Mouse (Mus musculus): ENCODE results near the gene Lypd5.

Lypd5 gene

DNA sequence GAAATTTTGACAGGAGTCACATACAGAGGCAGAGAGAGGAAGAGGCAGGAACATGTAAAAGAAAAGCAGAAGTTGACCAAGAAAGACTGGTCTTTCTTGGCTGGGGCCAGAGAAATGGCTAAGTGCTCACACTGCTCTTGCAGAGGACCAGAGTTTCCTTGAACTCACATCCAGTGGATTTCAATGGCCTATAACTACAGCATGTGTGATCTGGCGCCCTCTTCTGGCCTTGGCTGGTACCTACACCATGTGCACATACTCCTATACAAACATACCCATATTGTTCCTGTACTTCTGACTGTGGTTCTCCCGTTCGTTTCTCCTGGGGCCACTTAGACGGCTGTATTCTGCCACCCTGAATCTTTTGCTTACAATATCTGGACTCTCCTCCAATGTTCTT lies 12.0 kb downstream of the Lypd5 start:
- DNase-seq (ENCODE audit: low spot score): no peak

DNA sequence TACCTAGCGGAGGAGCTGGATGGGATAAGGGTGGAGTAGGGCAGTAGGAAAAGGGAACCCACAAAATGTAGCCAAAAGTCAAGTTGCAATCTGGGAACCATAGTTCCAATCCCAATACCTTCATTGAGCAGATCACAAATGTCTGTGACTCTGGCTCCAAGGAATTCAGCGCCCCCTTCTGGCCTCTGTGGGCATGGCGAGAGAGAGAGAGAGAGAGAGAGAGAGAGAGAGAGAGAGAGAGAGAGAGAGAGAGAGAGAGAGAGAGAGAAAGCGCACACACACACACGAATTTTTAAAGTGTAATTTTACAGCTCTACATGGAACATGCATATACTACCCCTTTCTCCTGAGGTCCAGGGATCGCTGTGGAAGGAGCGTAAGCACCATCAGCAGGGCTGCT lies 14.2 kb downstream of the Lypd5 start:
- DNase-seq (ENCODE audit: low spot score): no peak

- DNase-seq (ENCODE audit: low spot score): peak; percentile 49
Measured at GRCm38 (mm10) chr7:24364827-24365226, 15.8 kb downstream of the Lypd5 start.

DNA sequence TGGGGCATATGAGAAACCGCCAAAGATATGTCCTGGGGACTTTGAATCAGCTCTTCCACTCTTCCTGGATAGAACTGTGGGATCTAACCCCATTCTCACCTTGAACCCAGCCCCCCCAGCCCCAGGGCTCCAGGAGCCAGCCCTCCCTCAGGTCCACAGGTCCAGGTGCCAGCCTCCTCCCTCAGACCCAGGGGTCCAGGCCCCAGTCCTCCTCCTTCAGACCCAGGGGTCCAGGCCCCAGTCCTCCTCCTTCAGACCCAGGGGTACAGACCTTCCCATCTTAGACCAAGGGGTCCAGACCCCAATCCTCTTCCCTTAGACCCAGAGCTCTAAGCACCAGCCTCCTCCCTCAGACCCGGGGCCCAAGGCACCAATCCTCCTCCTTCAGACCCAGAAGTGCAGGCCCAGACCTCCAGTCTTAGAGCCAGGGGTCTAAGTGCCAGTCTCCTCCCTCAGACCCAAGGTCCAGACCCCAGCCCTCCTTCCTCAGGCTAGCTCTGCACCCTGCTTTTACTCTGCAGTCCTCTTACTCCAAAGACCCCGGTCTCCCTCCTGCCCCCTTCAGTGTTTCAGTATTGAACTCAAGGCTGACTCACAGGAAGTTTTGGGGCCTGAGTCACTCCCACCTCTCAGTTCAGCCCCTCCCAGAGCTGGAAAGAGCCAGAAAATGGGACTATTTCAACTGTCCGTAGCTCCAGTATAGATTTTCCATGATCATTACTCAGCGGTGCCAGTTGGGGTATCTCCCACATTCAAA lies 16.4 kb downstream of the Lypd5 start:
- DNase-seq (ENCODE audit: low spot score): no peak

DNA sequence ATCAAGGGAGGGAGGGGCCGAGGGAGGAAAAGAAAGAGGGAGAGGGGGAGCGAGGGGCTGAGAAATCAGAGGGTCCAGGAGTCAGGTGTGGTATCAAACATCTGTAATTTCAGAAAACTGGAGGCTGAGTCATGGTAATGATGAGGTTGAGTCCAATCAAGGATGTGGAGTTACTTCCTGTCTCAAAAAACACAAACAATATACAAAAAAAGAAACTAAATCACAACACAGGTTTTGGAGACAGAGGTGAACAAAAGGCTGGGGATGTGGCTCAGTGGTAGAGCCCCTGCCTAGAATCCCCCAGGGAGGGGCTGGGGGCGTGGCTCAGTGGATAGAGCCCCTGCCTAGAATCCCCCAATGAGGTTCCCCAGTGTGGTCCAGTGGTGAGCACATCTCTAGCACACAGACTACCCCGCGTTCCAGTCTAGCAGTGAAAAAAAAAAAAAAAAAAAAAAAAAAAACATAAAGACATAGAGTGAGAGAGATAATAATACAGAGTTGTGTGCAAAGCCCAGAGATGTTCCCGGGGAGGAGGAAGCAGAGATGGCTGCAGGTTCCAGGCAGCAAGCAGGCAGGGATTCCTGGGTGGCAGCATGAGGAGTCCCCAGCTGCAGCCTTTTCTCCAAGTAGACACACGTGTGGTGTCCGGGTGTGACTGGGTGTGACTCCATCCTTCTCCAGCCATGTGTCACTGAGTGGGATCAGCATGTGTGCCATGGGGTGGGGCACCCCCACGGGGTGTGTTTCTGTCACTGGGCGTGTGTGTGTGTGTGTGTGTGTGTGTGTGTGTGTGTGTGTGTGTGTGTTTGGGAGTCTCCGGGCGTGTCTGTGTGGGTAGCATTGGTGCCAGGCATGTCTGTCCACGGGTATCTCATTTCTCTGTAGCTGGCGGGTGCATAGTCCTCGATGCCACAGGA lies 18.0 kb downstream of the Lypd5 start:
- no peak for DNase-seq (ENCODE audit: low spot score)

DNA sequence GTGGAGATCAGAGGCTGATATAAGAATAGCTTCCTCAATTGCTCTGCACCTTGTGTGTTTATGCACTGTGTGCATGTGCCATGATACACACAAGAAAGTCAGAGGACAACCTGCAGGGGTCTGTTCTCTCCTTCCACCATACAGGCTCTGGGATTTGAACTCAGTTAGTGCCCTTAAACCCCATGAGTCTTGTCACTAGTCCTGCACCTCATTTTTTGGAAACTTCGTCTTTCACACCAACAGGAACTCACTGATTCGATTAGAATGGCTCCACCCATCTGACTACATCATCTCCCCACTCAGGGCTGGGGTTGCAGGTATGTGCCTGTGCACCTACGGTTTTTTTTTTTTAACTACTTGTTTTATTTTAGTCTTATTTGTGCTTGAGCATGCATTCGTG lies 19.2 kb downstream of the Lypd5 start:
- no peak for DNase-seq (ENCODE audit: low spot score)

DNA sequence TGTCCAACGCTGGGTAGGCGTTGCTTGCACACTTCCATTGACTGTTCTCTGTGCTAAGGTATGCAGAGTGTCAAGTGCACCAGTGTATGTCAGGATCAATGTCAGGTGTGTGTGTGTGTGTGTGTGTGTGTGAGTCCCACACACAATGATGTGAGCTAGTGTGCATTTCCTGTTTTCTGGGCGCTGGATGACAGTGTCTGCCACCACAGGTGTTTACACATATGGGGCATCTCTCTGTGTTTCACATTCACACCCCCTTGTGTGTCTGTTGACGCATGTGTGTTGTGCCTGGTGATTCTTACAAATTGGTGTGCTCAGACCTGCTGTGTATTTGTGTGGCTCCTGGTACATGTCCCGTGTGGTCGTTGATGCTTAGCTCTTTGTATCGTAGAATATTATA lies 19.9 kb downstream of the Lypd5 start:
- no peak for DNase-seq (ENCODE audit: low spot score)

DNA sequence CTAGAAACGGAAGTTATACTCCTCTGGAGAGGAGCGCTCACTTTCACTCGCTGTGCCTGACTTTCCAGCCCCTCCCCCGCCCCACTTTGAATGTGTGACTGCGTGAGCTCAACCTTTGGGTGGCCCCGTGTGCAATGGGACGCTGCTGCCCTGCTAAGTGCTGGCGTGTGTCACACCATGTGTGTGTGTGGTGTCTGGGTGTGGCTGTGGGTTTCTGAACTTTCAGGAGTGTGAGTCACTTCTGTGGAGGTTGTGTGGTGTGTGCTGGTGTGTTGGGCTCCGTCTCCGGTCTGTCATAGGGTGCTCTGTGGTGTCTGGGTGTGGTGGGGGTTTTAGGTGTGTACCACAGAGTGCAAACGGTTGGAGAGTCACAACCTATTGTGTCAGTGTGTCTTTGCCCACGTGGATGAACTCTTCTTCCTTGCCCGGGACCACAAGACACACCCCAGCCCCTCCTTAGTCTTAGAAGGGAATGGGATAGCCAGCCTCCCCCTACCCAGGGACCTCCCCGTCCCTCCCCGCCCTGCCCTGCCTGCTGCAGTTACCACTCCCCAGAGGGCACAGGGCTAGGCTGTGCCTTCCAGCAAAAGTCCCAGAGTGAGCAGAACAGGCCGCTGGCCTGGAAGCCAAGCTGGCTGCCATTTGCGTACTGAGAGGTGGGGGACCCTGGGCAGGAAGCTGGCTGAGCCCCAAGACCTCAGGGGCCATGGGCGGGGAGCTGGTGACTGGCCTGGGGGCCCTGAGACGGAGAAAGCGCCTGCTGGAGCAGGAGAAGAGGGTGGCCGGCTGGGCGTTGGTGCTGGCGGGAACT lies 20.9 kb downstream of the Lypd5 start, which contains the start of gene Kcnn4:
Gene Kcnn4 (plus strand): TSS at position 533 of the 811 bp plus-strand sequence.
- no peak for DNase-seq (ENCODE audit: low spot score)

GRCm38 (mm10) chr7:24371012-24371808 lies 22.2 kb downstream of the Lypd5 start:
- DNase-seq (ENCODE audit: low spot score): no peak

- no peak for DNase-seq (ENCODE audit: low spot score)
Measured at GRCm38 (mm10) chr7:24371809-24372145, 22.8 kb downstream of the Lypd5 start.

- no peak for DNase-seq (ENCODE audit: low spot score)
Measured at GRCm38 (mm10) chr7:24372300-24372699, 23.3 kb downstream of the Lypd5 start.

DNA sequence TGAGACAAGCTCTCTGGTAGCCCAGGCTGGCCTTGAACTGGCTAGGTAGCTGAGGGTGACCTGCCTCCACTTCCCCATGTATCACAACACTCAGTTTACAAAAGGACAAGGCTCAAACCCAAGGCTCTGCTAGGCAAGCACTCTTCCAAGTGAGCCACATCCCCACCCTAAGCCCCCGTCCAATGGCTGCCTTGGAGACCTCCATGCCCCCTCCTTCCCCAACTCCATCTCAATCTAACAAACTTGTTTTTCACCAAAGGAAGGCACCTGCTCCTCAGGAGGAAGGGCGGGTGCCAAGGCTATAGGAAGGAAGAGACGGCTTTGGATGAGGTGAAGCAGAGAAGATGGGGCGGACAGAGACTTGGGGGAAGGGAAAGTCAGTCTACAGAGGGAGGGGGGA lies 23.8 kb downstream of the Lypd5 start:
- DNase-seq (ENCODE audit: low spot score): no peak

DNA sequence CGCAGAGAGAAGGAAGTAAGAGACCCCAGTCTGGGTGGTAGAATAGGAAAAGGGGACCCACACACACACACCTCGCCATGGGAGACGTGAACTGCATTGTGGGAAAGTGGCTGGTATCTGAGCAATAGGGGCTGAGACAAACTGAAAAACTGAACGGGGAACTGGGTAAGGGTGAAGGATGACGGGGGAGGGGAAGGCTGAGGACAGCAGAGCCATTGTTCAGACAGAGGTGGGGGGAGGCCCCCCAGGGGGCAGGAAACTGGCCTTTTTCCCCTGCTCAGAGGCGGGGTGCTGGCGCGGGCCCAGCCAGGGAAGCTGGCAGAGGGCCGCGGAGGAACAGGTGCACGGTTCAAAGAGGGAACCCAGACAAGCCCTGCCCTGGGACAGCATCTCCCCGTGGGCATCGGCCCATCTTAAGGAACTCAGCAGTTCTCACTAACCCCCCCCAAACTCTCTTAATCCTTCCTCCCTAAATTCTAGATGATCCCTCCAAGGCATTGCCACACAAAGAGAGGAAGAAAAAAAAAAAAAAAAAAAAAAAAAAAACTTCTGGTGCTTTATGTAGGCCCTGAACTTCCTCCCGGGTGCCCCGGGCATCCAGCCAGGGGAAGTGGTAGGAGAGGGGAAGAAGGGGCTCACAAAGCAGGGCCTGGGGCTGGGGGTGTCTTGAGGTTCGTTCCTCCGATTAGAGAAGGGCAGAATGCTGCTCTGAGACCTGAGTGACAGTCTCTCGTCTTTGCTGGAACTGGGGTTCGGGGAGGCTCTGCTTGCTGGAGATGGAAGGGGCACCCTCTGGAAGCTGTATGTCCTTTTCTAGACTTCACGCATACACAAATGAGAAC lies 24.8 kb downstream of the Lypd5 start:
- no peak for DNase-seq (ENCODE audit: low spot score)

DNA sequence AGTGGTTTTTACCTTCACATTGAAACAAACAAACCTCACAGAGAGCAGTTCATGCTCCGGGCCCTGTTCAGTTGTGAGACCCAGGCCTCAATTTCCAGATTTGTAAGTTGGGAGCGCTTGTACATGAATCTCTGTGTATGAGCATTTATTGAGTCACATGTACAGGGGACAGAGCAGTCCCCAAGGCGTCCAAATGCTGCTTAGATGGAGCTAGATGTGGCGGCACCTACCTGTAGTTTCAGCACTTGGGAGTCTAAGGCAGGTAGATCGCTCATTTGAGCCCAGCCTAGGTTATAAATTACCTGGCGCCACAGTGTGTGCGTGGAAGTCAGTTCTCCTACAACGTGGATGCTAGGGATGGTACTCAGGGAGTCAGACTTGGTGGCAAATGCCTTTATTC lies 27.5 kb downstream of the Lypd5 start:
- DNase-seq (ENCODE audit: low spot score): no peak

DNA sequence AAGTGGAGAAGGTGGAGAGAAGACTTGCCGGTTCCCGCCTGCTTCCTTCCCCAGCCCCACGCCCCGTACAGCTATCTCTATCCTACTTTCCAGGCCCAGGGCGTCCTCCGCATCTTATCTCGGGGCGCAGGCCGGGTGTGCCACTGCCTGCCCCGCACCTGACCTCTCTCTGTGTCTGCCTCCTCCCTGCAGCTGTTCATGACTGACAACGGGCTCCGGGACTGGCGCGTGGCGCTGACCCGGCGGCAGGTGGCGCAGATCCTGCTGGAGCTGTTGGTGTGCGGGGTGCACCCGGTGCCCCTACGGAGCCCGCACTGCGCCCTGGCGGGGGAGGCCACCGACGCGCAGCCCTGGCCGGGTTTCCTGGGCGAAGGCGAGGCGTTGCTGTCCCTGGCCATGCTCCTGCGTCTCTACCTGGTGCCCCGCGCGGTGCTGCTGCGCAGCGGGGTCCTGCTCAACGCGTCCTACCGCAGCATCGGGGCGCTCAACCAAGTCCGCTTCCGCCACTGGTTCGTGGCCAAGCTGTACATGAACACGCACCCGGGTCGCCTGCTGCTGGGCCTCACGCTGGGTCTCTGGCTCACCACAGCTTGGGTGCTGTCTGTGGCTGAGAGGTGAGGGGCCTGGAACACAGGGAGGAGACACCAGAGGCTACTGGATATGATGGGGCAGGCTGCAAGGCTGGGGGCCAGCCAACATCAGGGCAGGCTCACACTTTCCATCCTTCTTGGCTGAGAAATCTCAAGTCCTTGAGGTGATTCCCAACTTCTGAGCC lies 28.3 kb downstream of the Lypd5 start:
- DNase-seq (ENCODE audit: low spot score): peak; percentile 73

DNA sequence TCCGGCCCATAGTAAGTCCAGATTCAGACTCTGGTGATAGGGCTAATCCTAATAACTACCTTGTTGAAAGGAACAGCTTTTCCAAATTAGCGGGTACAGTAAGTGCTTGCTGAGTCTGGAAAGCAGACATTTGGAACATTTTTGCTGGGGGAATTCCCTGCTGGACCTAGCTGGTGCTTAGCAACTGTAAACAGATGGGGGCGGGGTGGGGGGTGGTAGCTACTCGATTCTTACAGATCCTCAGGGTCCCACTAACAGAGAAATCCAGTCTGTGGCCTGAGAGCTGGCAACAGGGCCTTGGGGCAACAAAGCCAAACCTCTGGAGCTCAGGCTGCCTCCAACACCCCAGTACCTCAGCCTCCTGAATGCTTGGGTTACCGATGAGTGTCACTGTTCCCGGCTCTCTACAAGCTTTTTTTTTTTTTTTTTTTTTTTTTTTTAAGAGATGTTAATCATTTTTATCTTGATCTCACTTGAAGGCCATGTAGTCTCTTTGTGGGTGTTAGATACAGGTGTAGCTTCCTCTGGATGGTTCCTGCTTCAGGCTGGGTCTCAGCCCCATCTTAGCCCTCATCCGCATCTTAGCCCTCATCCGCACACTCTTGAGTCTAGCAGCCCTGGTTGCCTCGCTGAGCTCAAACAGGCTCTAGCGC lies 29.2 kb downstream of the Lypd5 start:
- no peak for DNase-seq (ENCODE audit: low spot score)

GRCm38 (mm10) chr7:24379934-24380333 lies 30.9 kb downstream of the Lypd5 start:
- no peak for DNase-seq (ENCODE audit: low spot score)

- DNase-seq (ENCODE audit: low spot score): no peak
Measured at GRCm38 (mm10) chr7:24380370-24380769, 31.4 kb downstream of the Lypd5 start.

DNA sequence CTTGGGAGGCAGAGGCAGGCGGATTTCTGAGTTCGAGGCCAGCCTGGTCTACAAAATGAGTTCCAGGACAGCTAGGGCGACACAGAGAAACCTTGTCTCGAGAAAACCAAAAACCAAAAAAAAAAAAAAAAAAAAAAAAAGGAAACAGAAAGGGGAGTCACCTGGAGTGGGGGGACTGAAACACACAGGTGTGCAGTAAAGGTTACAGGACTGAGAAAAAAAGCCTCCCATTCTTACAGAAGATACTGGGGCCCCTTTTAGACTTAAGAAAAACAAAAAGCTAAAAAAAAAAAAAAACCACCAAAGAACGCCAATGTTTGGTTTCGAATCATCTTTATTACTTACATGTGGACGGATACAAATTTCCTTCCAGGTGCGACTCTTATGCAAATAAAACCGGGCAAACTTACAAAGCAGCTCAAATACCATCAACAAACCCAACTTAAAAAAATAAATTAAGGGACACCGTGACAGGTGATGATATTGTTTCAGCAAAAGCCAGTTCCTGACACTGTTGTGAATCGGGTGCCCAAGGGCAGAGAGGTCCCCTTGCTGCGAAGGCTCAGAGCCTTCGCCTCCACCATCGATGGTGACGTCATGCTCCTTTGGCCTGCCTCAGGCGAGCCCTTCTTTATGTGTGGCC lies 33.9 kb downstream of the Lypd5 start:
- no peak for DNase-seq (ENCODE audit: low spot score)

All from yolk sac, embryonic 10.5 days (tissue).